Mouse (Mus musculus) forelimb bud, embryonic 11.5 days (tissue): ENCODE measurements around the gene Phykpl.
A peak's percentile ranks its signal among the peaks of the same experiment; 100 is the strongest.
"Not testable (repeated sequence)": the region's sequence is repeated elsewhere in the genome, so short reads cannot be mapped to it uniquely, and the experiment has no call there.

ENCODE experiments used
- DNase-seq: peaks from one replicate; pipeline ENCODE4 v3.0.0-alpha.2; 2012; ENCODE audit warnings: low read depth, low spot score

Gene Phykpl

DNA sequence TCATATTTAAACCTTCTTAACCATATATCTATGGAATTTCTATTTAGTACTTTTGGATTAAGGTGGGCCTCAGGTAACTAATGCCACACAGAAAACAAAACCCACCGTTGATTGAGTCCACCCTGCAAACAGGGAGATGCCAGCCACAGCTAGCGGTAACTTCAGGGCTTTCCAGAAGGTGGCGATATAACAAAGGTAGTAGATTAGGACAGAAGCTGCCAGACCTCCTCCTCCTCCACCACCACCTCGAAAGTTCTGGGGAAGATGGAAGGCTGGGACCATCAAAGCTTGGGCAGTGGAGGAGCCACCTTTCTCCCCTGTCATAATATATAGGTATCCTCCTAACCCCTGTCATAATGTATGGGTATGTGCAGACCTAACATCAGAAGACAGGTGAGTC is 33.1 kb downstream of the Phykpl start:
- DNase-seq: peak; percentile 76

DNA sequence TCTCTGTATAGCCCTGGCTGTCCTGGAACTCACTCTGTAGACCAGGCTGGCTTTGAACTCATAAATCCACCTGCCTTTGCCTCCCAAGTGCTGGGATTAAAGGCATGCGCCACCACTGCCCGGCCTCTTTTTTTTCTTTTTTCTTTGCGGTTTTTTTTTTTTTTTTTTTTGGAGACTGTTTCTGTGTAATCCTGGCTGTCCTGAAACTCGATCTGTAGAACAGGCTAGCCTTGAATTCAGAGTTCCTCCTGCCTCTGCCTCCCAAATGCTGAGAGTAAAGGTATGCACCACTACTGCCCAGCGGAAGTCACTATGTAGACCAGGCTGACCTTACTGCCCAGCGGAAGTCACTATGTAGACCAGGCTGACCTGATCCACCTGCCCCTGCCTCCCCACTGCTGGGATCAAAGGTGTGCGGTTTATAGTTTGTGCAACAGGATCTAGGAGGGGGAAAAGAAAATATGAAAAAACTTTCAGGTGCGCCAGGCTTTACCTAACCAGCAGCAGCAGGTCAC is 34.4 kb downstream of the Phykpl start:
- DNase-seq: no peak

DNA sequence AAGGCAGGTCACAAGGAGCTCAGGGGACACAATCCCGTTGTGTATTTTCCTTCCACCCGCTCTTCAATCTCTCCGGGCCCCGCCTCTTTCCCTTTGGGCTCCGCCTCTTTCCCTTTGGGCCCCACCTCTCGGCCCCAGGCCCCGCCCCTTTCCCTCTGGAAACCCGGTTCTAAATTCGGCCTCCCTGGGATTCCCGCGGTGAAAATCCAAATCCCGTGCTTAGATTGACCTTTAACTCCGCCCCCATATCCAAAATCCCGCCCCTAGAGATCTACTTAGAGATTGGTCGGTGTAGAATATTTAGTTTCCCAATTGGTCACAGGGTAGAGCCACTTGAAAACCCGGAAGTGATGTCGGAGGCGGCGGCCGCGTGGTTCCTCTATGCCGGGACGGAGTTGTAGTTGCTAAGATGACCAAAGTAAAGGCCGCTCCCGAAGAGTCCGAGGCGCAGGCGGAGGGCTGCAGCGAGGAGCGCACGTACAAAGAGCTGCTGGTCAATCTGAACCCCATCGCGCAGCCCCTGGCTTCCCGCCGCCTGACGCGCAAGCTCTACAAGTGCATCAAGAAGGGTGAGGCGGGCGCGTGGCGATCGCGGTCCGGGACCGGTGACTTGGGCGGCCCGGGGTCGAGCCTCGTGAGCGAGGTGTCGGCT is 35.0 kb downstream of the Phykpl start, which contains the start of gene Nhp2:
Gene Nhp2 (plus strand): TSS at position 327 of the 652 bp plus-strand sequence.
- peak; percentile 98 for DNase-seq

DNA sequence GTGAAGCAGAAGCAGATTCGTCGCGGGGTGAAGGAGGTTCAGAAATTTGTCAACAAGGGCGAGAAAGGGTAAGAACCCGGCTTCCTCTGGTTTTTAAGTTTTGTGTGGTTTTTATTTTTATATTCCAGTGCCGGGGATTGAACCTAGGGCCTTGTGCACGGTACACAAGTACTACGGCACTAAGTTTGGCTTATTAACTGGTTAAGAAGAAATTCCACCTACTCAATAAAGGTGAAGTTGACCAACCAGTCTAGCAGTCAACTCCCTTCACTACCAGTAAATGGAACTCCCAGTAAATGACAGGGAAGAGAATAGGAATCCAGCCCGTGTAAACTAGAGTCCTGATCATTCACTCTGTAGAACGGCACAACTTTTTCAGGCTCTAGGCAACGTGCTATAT is 35.5 kb downstream of the Phykpl start:
- no peak for DNase-seq

DNA sequence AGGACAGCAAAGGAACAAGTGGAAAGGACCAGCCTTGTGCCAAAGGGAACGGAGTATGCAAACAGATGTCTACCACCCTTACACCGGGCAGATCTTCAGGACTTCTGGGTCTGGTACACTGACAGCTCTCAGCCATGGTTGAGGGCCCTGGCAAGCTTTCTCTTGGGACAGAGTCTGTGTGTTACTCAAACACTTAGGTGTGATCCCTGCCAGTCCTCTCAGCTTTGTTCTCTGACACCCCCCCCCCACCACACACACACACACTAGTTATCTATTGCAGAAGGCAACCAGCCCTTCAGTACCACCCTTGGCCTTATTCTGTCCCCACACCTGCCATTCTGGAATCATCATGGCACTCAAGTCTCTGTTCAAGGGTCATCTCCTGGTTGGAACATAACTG is 37.2 kb downstream of the Phykpl start:
- no peak for DNase-seq

DNA sequence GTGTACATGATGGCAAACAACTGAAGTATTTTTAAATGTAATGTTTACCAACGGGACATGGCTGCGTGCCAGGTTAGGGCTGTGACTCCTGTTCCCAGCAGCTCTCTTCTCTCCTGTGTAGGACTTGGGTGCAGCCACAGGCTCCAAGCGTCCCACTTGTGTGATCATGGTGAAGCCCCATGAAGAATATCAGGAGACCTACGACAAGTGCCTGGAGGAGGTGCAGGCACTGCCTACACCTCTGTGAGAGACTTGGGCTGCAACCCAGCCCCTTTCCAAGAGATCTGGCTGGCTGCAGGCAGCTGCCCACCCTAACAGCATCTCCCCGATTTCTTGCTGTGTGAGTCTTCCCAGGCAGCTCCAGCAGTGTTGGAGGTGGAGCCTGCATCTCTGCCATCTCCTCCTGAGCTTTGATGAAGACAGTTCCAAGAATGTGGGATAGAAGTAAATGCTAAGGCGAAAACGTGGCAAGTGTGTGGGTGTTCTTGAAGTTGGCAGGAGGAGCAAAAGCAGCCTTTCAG is 38.5 kb downstream of the Phykpl start:
- no peak for DNase-seq

DNA sequence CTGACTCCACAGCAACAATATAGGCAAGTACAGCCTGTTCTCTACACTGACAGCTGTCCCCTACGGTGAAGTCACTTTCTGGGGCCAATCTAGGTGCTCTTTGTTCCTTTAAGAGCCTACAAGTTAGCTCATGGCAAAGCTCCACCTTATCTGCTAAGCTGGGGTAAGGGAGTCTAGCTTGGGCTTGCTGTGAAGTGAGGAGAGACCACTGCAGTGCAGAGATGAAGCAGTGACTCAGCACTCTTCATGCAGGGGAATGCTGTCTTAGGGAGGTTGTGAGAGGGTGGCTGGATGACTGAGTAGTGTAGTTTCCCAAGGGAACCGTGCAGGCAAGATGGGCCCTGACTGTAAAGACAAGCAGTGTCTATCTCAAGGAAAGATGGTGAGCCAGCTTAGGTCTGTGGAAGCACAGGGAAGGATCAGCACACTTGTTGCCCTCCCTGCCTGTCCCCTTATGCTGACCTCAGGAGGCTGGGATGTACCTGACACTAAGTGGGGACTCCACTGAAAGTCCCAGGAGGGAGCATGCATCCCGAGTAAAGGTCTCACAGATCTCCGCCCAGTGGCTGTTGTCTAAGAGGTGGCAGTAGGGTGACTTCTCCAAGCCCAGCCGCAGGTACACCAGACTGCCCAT is 40.7 kb downstream of the Phykpl start:
- DNase-seq: no peak

DNA sequence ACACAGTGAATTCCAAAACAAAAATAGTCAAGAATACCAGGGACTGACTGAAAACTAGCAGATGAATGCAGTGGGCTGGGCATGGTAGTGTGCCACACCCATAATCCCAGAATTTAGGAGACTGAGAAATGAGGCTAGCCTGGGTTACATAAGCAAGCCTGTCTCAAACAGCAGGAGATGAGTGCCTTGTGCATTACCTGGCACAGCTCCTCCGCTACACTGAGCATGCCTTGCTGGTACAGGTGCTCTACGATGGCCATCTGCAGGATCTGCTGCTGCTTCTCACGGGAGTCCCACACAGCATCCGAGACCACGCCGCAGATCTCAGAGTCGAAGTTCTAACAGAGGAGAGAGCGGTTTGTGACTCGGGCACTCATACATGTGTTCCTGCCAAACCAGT is 42.9 kb downstream of the Phykpl start:
- DNase-seq: no peak

DNA sequence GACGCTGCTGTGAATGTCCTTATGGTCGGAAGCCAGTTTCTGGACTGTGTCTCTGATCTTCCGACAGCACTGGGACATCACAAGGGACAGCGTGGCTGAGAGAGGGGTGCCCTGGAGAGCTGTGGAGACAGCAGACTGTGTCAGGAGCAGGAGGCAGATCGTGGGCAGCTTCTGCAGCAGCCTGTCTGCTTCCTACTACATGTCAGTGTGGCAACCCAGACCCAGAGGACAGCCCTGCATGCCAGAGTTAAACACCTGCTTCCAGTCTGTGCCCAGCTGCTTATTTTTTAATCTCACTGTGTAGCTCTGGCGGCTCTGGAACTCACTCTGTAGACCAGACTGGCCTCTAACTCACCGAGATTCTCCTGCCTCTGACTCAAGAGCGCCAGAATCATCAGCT is 43.4 kb downstream of the Phykpl start:
- no peak for DNase-seq

DNA sequence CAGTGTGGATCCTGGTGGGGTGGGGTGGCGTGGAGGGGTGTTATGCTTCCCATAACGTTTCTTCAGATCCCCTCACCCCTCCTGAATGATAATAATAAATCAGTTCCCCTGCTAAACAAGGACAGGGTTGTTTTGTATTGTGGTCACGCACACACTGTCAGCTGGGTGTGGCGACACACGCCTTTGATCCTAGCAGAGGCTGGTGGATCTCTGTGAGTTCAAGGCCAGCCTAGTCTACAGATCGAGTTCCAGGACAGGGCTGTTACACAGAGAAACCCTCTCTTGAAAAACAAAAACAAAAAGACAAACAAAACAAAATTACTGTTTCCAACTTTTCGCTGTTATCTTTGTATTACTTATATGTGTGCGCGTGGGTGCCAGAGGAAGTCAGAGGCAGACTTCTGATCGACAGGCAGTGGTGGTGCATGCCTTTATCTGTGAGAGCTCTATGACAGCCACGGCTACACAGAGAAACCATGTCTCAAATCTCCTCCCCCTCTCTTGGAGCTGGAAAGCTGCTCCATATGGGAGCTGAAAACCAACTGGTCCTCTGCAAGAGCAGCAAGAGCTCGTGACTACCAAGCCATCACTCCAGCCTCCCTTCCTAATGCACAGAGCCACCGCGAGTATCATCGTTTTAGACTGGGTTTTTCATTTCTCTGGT is 45.2 kb downstream of the Phykpl start:
- DNase-seq: no peak

DNA sequence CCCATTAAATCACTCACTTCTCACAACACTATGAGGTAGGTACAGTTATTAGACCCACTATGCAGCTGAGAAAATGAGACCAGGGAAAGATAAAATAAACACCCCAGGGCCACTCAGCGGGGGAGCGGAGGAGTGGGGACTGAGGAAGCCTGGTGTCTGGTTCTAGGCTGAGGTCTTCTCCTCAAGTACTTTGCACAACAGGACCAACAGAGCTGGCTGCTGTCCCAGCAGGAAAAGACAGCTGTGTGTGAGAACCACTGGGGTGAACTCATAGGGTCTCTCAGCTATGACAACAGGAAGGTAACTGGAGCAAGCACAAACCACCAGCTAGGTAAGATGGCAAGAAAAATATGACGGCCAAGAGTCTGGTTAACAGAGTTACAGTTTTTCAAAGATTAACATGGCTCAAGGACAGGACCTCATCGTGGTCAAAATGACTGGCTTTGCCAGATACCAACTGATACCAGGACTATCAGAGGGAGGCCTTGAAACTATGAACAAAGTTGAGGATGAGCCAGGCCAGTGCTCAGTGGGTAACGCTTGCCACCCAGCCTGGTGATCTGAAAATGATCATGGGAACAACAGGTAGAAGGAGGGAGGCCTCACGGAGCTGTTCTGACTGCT is 47.7 kb downstream of the Phykpl start:
- DNase-seq: no peak

DNA sequence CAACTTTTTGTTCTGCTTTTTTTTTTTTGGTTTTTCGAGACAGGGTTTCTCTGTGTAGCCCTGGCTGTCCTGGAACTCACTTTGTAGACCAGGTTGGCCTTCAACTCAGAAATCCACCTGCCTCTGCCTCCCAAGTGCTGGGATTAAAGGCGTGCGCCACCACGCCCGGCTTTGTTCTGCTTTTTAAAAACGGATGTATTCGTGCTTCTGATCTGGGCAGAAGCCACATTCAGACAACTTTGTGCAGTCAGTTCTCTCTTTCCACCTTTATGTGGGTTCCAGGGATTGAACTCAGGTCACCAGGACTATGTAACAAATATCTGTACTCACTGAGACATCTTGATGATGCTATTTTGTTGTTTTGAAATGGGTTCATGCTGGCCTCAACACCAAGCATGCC is 48.6 kb downstream of the Phykpl start:
- not testable (repeated sequence) for DNase-seq

DNA sequence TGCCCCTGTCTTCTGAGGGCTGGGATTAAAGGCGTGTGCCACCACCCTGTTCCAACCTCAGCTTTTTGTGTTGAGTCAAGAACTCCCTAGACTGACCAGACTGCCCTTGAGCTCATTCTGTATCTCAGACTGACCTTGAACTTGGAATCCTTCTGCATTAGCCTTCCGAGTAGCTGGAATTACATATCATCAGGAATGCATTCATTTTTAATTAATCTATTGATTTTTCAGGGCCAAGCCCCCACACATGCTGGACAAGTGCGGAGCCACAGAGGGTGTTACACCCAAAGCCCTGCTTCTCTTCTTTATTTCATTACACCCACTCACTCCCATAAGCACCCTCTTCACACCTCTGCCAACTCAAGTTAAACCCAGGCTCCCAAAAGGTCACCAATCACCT is 49.2 kb downstream of the Phykpl start:
- no peak for DNase-seq

DNA sequence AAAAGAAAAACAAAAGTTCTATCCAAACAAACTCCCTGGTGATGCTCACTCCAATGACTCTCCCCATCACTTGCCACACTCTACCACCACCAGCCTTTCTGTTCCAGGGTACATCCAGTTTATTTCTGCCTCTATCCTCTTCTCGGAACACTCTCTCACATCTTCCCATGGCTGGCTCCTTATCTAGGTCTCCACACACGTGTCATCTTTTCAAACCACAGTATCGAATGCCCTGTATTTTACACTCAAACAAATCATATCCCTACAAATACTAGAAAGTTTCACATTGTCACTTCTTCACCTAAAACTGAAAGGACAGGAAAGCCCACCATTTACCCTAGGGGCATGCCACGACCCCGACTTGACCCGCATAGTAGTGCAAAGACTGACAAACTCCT is 50.6 kb downstream of the Phykpl start:
- no peak for DNase-seq

DNA sequence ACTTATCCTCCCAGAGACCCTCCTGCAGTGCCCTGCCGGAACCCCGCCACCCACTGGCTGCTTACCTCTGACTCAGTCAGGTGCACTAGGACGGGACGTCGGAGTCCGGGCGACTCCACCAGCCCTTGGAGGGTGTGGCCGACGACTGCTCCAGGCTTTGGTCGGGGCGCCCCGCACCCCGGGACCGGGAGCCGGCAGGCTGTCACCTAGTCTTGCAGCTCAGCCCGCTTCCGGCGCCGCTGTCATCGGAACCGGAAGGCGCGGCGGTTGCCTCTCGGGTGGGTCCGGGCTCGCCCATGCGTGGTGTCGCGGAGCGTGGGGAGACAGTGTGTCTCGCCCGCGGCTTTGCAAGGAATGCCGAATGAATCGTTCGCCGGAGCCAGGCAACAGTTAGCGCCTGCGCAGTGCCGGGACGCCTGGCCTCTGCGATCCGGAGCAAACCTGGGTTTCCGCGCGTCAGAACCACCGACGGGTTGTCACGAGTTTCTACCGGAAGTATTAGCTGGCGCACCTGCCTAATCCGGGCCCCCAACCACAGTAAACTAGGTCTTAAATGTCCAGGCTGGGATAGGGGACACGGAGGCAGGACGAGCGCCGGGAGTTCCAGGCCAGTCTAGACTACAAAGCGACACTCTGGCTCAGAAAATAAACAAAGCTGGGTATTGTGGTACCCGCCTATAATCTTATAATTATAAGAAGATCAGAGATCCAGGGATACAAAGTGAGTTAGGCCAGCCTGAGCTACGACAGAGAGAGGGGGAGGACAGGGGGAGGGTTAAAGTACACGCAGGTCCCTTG is 51.2 kb downstream of the Phykpl start, which contains the start of gene Rmnd5b:
Gene Rmnd5b (minus strand): TSS at position 372 of the 798 bp plus-strand sequence.
- DNase-seq: peak; percentile 86

DNA sequence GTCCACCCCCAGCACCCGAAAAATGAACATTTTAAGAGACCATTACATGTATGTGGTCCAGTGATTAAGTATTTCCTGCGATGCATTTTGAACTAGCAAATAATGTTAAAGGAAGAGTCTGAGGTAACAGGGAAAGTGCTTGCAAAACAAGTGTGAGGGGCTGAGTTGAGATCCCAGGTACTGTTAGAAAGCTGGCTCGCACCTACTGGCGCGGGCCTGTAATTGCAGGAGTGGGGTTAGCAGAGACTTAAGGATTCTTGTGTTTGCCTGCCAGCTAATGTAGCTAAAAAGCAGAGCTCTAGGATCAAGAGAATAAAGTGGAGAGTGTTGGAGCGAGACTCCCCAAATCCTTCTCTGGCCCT is 51.7 kb downstream of the Phykpl start:
- DNase-seq: peak; percentile 76

DNA sequence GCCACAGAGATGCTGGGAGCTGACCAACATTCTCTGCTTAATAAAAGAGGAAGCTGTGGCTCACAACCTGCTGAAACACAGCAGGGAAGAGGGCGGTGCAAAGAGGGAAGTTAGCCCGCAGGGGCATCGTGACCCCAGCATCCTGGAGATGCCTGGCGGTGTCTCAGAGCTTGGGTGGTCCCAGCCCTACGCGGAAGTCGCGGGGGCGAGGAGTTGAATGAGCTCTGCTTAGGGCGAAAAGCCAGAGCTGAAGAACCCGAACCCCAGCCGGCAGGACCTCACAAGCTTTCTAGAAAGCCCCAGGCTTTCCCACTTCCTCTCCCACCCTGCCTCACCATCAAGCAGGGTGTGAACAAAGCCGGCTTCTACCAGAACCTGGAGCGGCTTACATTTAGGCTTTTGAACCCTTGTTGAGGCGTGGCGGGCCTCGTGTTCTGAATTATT is 53.4 kb downstream of the Phykpl start:
- DNase-seq: peak; percentile 86

DNA sequence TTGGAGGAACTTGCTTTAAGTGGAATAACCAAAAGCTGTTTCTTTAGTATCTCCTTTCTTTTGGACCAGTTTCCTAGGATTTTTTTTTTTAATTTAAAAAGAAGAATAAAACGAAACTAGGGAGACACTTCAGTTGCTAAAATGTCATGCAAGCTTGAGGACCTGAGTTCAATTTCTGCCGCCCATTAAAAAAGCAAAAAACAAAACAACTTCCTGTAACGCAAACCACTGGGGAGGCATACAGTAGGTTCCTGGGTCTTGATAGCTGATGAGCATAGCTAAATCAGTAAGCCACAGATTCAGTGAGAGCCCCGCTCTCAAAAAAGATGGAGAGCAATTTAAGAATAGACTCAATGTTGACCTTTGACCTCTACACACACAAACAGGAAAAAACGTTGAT is 53.9 kb downstream of the Phykpl start:
- no peak for DNase-seq

DNA sequence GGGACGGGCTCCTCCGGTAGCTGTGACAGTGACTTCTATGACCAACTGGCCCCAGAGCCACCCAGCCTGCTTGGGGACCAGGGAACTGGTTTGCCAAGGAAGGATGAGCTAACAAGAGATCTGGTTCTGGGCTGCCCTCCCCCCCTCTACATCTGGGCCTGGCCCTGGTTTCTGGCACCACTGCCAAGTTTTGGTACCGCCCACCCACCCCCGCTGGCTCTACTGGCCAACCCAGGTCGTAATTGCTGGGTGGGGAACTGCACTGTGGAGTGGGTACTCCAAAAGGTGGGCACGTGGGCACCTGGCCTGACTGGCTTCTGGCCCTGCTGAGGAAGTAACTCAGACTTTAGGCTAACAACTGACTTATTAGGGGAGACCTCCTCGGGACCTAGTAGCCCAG is 56.2 kb downstream of the Phykpl start:
- DNase-seq: no peak

DNA sequence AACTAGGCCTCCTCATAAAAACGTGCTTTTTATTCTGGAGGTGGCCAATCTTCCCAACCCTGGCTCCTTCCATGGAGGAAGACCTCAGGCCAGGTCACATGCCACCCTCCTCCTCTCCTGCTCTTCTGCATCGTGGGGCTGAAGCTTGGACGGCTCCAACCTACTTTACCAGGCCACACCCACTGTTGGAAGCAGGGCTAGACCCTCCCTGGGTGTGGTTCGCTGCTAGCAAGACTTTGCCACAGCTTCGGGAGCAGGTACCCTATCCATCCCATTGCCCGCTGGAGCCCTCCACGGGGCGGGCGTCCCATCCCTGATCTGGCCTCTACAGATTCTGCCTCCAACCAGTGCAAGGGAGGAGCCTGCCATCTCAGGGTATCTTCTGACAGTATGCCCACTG is 58.6 kb downstream of the Phykpl start:
- no peak for DNase-seq

DNA sequence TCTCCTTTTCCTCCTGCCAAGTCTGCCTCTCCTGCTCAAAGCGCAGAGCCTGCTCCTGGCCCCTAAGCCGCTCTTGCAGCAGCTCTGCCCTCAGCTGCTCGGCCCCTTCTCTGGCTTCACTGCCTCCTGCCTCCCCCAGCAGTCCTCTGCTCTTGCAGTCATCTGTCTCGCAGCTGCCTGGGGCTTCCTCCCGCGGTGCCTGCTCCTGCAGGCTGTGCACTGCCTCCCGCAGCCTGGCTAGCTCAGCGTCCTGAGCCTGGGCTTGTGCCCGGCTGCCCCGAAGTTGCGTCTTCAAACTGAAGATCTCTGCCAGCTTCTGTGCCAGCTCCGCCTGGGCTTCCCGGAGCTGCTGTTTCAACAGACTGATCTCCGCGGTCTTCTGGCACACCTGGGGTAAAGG is 59.2 kb downstream of the Phykpl start:
- DNase-seq: no peak
